Comparison of ENCODE assay signal across 13 mouse cellular contexts in genomic region chr15:97541646-97542045, GRCm38 (mm10).
"Had no signal": no experiment of that assay in that cellular context is flagged by ENCODE, and none has a peak within 500 bp of the region (broad histone marks: within the 10 kb centered on the region; RNA-seq: fewer than 3 reads in every experiment).

No protein-coding gene starts in this region.

- H3K4me1 ChIP-seq: limb, embryonic 10.5 days; liver, embryonic 15.5 days; megakaryocyte, embryonic 14.5 days had no signal

- H3K9ac ChIP-seq: liver, embryonic 15.5 days; lung, embryonic 14.5 days had no signal

- H3K27ac ChIP-seq: left cerebral cortex, adult 2 months; limb, embryonic 10.5 days; liver, embryonic 15.5 days; macrophage had no signal

- DNase-seq: kidney, adult 8-10 months; kidney, postnatal 25 days; lung, embryonic 14.5 days; lung, postnatal 14 days; right cerebral cortex, adult 18-20 months; right cerebral cortex, postnatal 25 days had no signal

- H3K4me3 ChIP-seq: left cerebral cortex, adult 2 months; limb, embryonic 10.5 days; liver, embryonic 15.5 days; megakaryocyte, embryonic 14.5 days had no signal

- H3K9me3 ChIP-seq: limb, embryonic 10.5 days; liver, embryonic 15.5 days had no signal

- H3K4me2 ChIP-seq: liver, embryonic 11.5 days; liver, embryonic 15.5 days; lung, embryonic 14.5 days had no signal

- ATAC-seq: intestine, postnatal 0 days had no signal

- H3K36me3 ChIP-seq: limb, embryonic 10.5 days; liver, embryonic 15.5 days had no signal

- H3K27me3 ChIP-seq: liver, embryonic 15.5 days; megakaryocyte, embryonic 14.5 days had no signal
